Mouse (Mus musculus) large intestine, adult 2 months (tissue): Measurements from ENCODE around the gene Surf2. TPM values are rescaled to one million over a fixed set of nuclear protein-coding genes. Genes with fewer than 3 reads are reported as not detected.
"Not testable (repeated sequence)": the region's sequence is repeated elsewhere in the genome, so short reads cannot be mapped to it uniquely, and the experiment has no call there.

Experiments
- DNase-seq: peaks from one replicate; pipeline ENCODE4 v3.0.0-alpha.2; 2012; ENCODE audit warnings: low read depth, low spot score
- WGBS: fragments of 180-500 bp; shearing (Covaris S2); methylation state at CpG from one replicate; pipeline ENCODE4 v1.1.7; 2018; 5-methylcytosine and 5-hydroxymethylcytosine counted together
- polyA plus RNA-seq: library from polyadenylated mRNA; depleted of rRNA; stranded (reverse); fragments of >200 nt; gene quantifications from 2 replicates; pipeline ENCODE4 v1.2.3, GENCODE M21; 2012; rRNA removed

The Surf2 gene
- polyA plus RNA-seq, result 15.1 and 17.5 TPM in 2 replicates

GRCm38 (mm10) chr2:26915927-26916728 lies at the start of gene Surf2, which contains the start of gene Surf1:
Gene Surf2 (plus strand): TSS chr2:26916367.
Gene Surf1 (minus strand): TSS chr2:26916530.
- no peak for DNase-seq
- under 1% methylated on average over 47 of the region's 47 CpGs for WGBS

DNA sequence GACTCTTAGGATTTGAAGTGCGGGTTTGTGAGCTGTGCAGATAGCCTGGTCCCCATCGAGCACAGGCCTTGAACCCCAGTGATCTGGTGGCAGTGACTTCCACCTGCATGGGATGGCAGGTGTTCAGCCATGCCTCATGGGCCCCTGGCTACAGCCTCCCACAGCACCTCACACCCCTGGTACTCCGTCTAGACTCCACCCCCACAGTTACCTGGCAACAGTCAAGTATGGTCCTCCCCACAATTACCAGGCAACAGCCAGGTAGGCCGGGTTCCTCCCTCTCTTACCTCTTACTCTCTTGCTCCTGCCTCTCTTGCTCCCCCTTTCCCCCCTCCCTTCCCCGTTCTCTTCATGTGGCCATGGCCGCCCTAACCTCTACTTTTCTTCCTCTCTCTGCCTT lies 45.5 kb upstream of the Surf2 start:
- DNase-seq, result no peak
- WGBS, result 61% methylated on average over 6 of the region's 6 CpGs

DNA sequence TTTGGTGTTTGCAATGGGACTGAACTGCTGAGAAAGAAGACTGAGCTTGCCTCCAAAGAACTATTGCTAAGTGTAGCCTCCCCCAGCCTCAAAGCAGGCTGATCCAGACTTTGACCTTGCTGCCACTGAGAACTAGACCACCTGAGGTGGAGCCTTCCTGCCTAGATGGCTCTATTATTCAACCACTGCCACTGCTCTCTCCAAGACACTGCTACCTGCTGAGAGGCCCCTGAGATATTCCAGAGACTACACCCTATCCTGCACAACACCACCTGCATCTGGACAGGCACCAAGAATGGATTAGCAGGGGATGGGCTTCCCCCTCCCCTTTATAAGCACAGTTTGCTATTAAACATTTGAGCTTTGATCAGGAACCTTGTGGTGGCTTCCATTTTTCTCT lies 37.6 kb upstream of the Surf2 start:
- no peak for DNase-seq

DNA sequence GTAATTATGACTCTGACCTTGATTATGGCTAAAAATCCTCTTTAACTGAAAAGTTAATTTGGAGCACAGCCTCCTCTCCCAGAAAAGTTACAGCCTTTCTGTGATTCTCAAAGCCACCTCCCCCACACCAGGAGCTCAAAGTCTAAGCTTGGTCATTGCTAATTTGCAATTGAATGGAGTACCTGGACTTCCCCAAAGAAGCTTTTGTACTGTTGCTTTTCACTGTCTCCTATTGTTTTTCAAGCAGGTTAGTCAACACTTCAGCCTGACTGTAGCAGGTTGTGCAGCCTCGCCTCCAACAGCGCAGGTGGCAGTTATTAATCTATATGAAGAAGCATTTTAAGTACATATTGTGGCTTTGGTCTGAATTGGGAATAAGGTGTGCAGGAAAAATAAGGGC lies 30.6 kb upstream of the Surf2 start:
- 92% methylated on average over 2 of the region's 2 CpGs for WGBS
- DNase-seq, result not testable (repeated sequence)

DNA sequence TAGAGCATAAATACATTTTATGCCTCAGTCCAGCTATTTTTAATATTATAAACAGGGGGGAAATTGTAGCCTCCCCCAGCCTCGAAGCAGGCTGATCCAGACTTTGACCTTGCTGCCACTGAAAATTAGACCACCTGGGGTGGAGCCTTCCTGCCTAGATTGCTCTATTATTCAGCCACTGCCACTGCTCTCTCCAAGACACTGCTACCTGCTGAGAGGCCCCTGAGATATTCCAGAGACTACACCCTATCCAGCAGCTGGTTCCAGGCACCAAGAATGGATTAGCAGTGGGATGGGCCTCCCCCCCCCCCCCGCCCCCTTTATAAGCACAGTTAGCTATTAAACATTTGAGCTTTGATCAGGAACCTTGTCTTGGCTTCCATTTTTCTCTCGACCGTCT lies 30.0 kb upstream of the Surf2 start:
- not testable (repeated sequence) for DNase-seq
- 60% methylated on average over 4 of the region's 4 CpGs for WGBS

- DNase-seq, result no peak
- 92% methylated on average over 4 of the region's 4 CpGs for whole genome bisulfite sequencing
Measured at GRCm38 (mm10) chr2:26895898-26896297, 20.3 kb upstream of the Surf2 start.

GRCm38 (mm10) chr2:26900731-26901130 lies 15.4 kb upstream of the Surf2 start:
- 31% methylated on average over 1 of the region's 1 CpGs for WGBS
- no peak for DNase-seq

GRCm38 (mm10) chr2:26901834-26902400 lies 14.2 kb upstream of the Surf2 start:
- WGBS, result 1% methylated on average over 7 of the region's 7 CpGs
- no peak for DNase-seq

DNA sequence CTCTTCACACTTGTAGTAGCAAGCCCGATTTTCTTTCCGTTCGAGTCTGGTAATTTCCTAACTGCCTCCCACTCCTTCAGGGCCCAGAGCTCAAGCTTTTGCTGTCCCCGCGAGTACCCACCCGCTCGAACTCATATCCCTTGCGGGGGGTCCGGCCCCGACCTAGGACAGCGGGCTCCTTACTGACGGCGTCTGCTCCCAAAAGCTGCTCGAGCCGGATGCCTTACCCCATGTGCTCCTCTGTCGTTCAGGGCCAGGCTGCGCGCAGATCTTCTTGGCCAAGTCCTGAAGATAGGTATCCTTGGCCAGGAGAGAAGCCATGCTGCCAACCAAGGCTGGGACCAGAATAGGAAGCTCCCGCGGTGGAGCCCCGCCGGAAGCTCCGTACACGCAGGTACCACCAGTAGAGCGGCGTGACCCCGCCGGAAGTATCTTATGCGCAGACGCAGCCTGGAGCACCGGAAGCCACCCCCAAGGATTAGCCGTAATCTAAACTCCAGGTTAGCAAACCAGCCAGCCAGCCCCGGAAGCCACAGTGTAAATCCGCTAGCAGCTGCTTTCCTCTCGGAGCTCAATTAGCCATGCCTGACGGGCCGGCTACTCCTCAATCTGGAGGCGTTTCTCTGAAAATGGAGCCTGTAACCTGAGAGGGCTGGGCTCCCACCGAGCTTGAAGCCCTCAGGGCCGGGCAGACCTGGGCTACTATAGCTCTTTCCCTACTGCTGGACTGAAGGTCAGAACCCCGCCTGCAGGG lies 13.5 kb upstream of the Surf2 start, which contains the start of gene Surf6:
Gene Surf6, minus strand, starts transcription at position 413 of the 754 bp plus-strand sequence.
- peak; percentile 89 for DNase-seq
- WGBS, result under 1% methylated on average over 41 of the region's 41 CpGs

GRCm38 (mm10) chr2:26903311-26903710 lies 12.9 kb upstream of the Surf2 start:
- 2% methylated on average over 7 of the region's 7 CpGs for WGBS
- no peak for DNase-seq

DNA sequence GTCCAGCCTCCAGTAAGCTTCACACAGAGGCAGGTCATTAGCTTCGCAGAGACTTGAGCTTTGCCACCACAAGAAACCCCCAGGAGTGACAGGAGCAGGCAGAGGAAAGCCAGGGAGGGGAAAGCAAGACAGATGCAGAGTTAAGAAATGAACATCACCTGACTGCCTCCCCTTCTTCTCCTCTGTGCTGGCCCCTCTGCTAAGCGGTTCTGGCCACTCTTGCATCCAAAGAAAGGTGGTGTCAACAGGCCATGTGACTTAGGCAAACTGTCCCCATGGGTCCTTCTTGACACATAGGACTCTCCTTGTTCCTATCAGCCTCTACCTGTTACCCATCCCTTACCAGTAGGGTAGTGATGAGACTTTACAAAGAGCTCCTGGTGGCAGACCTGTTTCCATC lies 10.2 kb upstream of the Surf2 start:
- WGBS, result 93% methylated on average over 2 of the region's 2 CpGs

GRCm38 (mm10) chr2:26906431-26906830 lies 9.7 kb upstream of the Surf2 start:
- WGBS, result 94% methylated on average over 3 of the region's 3 CpGs

More for the DNA sequence above, 10.2 kb upstream of the Surf2 start:
- no peak for DNase-seq

DNA sequence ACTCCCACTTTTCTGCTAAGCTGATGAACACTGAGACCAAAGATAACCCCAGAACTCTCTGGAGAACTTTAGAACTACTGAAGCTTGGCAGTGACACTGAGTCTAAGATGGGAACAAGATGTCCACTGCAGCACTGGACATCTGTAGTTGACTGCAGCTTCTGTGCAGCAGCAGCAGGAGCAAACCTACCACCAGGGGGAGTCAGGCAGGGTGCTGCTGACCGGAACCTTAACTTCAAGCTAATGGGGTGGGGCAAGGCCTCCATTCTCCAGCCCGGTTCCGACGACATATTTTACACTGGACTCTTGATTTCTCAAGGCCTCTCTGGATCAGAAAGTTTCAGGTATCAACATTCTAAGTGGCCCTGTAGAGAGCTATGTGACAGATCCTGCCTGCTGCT lies 9.1 kb upstream of the Surf2 start:
- DNase-seq, result no peak
- 17% methylated on average over 4 of the region's 4 CpGs for whole genome bisulfite sequencing

More at GRCm38 (mm10) chr2:26906431-26906830, 9.7 kb upstream of the Surf2 start:
- no peak for DNase-seq

DNA sequence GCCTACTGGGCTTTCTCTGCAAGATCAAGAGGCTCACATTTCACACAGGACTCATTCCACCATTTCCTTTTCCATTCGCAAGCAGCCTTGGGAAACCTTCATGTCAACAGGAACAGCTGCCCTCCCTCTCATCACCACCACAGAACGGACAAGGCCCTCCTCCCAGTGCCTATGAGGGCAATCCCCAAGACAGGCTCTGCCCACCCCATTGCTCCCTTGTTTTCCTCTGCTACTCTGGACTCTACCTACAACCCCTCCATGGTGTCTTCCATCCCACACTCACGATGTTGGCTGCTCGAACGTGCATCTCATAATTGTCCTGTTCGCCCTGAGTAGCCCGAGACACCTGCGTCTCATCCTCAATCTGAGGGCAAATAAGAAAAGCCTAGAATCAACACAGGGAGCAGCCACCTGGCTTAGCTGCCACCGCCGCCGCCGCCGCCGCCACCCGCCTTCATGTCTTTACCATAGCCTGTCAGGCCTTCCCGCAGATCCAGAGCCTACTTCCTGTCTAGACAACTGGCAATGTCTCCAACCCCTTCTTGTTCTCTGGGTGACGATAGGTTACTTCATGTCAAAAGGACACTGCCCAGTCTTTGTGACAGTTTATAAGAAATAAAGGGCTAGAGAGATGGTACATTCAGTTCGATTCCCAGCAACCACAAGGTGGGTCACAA lies 7.3 kb upstream of the Surf2 start:
- no peak for DNase-seq
- 40% methylated on average over 18 of the region's 18 CpGs for WGBS

- DNase-seq, result no peak
Measured at GRCm38 (mm10) chr2:26909387-26909784, 6.8 kb upstream of the Surf2 start.

- DNase-seq, result peak; percentile 92
- WGBS, result under 1% methylated on average over 74 of the region's 74 CpGs
Measured at GRCm38 (mm10) chr2:26910124-26910993, 5.8 kb upstream of the Surf2 start, which contains the start of the genes Med22 and Rpl7a. Gene Med22 (minus strand): TSS chr2:26910677. Gene Rpl7a (plus strand): TSS chr2:26910764.

DNA sequence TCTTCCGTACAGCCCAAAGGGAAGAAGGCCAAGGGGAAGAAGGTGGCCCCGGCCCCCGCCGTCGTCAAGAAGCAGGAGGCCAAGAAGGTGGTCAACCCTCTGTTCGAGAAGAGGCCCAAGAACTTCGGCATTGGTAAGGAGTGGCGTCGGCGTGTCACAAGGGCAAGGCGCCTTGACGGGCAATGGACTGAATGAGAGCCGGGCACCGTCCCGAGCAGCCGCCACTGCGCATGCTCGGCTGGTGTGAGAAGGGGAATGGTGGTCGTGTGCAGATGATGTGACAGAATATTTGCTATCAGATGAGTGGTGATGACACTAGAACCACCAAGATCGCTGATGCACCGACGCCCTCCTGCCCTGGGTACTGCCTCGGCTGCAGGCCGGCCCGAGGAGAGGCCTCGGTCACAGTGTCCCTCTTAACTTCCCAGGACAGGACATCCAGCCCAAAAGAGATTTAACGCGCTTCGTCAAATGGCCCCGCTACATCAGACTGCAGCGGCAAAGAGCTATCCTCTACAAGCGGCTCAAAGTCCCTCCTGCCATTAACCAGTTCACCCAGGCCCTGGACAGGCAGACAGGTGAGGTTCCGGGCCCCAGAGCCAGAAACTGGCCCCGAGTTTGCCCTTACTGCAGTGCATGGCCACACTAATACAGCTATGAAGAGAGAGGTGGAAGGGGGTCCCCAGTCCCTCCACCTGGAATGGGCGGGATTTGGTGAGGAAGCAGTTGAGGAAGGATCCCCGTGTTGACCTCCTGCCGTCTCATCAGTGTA lies 5.0 kb upstream of the Surf2 start:
- WGBS, result under 1% methylated on average over 37 of the region's 37 CpGs
- DNase-seq, result no peak

DNA sequence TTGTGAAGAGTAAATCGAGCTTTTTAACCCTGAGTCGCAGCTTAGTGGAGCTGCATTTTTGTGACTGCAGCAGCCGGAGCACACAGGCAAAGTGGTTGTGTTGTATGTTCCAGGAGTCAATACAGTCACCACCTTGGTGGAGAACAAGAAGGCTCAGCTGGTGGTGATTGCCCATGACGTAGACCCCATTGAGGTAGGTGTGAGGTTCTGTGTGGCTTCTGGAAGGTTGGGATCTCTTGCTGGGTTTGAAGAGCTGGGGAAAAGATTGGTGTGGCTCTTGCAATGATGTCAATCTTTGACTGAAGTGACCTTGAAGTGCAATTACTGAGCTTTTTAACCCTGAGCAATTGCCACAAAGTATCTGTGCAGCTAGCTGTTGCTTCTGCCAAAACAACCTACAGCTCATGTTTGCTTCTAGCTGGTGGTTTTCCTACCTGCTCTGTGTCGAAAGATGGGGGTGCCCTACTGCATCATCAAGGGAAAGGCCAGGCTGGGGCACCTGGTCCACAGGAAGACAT lies 3.9 kb upstream of the Surf2 start:
- DNase-seq, result no peak
- WGBS, result 28% methylated on average over 5 of the region's 5 CpGs
